Mouse (Mus musculus): ENCODE results near the gene Yod1. TPM values are rescaled to one million over a fixed set of nuclear protein-coding genes. Genes with fewer than 3 reads are reported as not detected.
A peak's percentile ranks its signal among the peaks of the same experiment; 100 is the strongest.

Gene Yod1
- polyA plus RNA-seq, 1 experiment from 2014 or later = 19.3 TPM

DNA sequence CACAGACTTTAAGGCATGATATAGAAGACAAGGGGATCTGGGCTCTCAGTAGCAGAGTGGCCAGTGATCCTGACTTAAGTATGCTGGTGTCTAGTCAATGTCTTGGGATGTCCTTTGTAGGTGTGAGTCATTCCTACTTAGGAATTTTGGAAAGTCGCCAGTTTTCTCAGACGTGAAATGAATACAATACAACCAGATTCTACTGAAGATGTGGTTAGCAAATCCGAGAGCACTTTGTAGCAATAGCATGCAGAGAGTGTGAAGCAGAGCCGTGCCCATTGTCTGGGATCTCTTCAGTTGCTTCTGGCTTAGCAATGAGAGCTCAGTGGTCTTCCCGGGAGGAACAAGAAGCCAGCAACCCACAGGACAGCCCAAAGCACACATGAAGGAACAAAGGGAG lies 17.3 kb downstream of the Yod1 start:
- 35% methylated on average over 5 of the region's 5 CpGs for WGBS

DNA sequence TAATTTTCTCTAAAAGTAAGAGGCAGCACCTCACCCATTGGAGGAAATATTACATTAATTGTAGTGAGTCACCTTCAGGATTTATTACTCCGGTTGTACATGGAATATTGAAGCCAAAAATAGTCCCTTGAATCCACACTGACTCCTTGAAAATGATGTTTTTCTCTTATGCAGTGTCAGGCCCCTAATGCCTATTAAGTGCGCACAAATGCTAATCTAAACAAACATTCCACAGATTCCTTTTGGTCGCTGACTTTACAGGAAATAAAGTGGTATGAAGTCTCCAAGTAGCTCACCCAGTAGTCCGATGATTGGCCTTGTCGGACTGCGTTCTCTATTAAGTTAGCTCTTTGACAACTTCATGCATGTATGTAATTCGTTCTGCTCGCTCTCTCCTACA lies 17.7 kb downstream of the Yod1 start:
- H3K4me2 ChIP-seq (replicated peaks) = no peak overlapping the region
- no peaks in the 10 kb centered on the region for H3K4me1 ChIP-seq
- no peaks in the 10 kb centered on the region for H3K27me3 ChIP-seq
- no peaks in the 10 kb centered on the region for H3K9me3 ChIP-seq
- H3K4me3 ChIP-seq = no peak overlapping the region
- no peaks in the 10 kb centered on the region for H3K36me3 ChIP-seq
- no peak for ATAC-seq (replicated peaks)
- H3K9ac ChIP-seq (replicated peaks) = no peak overlapping the region
- no peak overlapping the region for H3K27ac ChIP-seq (replicated peaks)
- 83% methylated on average over 8 of the region's 8 CpGs for WGBS

More for the DNA sequence above, 17.3 kb downstream of the Yod1 start:
- H3K4me3 ChIP-seq = no peak overlapping the region
- no peak overlapping the region for H3K9ac ChIP-seq (replicated peaks)
- no peaks in the 10 kb centered on the region for H3K27me3 ChIP-seq
- H3K36me3 ChIP-seq = no peaks in the 10 kb centered on the region
- no peak for ATAC-seq (replicated peaks)
- no peaks in the 10 kb centered on the region for H3K4me1 ChIP-seq
- no peak overlapping the region for H3K4me2 ChIP-seq (replicated peaks)
- no peaks in the 10 kb centered on the region for H3K9me3 ChIP-seq
- no peak overlapping the region for H3K27ac ChIP-seq (replicated peaks)

GRCm38 (mm10) chr1:130737411-130737881 lies 20.3 kb downstream of the Yod1 start:
- Histone ChIP-seq H3K4me3 (no peak overlapping the region), H3K4me1 (no peaks in the 10 kb centered on the region), H3K36me3 (no peaks in the 10 kb centered on the region), H3K4me2 (replicated peaks) (no peak overlapping the region), H3K27me3 (no peaks in the 10 kb centered on the region), H3K27ac (replicated peaks) (no peak overlapping the region), H3K9ac (replicated peaks) (no peak overlapping the region), H3K9me3 (no peaks in the 10 kb centered on the region)
- 26% methylated on average over 11 of the region's 11 CpGs for WGBS
- ATAC-seq (replicated peaks) = no peak

GRCm38 (mm10) chr1:130737916-130738315 lies 20.8 kb downstream of the Yod1 start:
- no peaks in the 10 kb centered on the region for H3K9me3 ChIP-seq
- no peak for ATAC-seq (replicated peaks)
- H3K27me3 ChIP-seq = no peaks in the 10 kb centered on the region
- no peak overlapping the region for H3K9ac ChIP-seq (replicated peaks)
- 91% methylated on average over 7 of the region's 7 CpGs for WGBS
- H3K4me1 ChIP-seq = no peaks in the 10 kb centered on the region
- no peaks in the 10 kb centered on the region for H3K36me3 ChIP-seq
- H3K4me3 ChIP-seq = no peak overlapping the region
- no peak overlapping the region for H3K27ac ChIP-seq (replicated peaks)
- H3K4me2 ChIP-seq (replicated peaks) = no peak overlapping the region

- H3K36me3 ChIP-seq = no peaks in the 10 kb centered on the region
- 88% methylated on average over 3 of the region's 3 CpGs for WGBS
- ATAC-seq (replicated peaks) = no peak
- no peak overlapping the region for H3K27ac ChIP-seq (replicated peaks)
- no peak overlapping the region for H3K4me3 ChIP-seq
- H3K9me3 ChIP-seq = no peaks in the 10 kb centered on the region
- no peaks in the 10 kb centered on the region for H3K27me3 ChIP-seq
- H3K4me2 ChIP-seq (replicated peaks) = no peak overlapping the region
- H3K9ac ChIP-seq (replicated peaks) = no peak overlapping the region
- H3K4me1 ChIP-seq = no peaks in the 10 kb centered on the region
Measured at GRCm38 (mm10) chr1:130738551-130739106, 21.5 kb downstream of the Yod1 start.

DNA sequence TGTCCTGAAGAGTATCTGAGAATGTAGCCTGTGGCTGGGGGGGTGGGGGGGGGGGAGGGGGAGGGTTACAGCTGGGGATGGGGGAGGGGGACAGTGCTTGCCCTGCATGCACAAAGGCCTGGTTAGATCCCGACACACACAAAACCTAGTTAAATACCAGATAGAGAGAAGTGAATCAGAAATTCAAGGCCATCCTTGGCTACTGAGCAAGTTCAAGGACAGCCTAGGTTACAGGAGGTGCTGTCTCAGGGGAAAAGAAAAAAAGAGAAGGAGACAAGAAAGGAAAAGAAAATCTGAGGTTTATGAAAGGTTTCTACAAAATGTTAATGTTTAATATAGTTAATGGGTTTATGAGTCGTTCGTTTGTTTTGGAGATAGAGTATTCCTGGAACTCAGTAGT lies 22.5 kb downstream of the Yod1 start:
- Histone ChIP-seq H3K27ac (replicated peaks) (no peak overlapping the region), H3K4me1 (no peaks in the 10 kb centered on the region), H3K4me3 (no peak overlapping the region), H3K9me3 (no peaks in the 10 kb centered on the region), H3K4me2 (replicated peaks) (no peak overlapping the region), H3K9ac (replicated peaks) (no peak overlapping the region), H3K27me3 (no peaks in the 10 kb centered on the region), H3K36me3 (no peaks in the 10 kb centered on the region)
- no peak for ATAC-seq (replicated peaks)
- WGBS = 84% methylated on average over 3 of the region's 3 CpGs

DNA sequence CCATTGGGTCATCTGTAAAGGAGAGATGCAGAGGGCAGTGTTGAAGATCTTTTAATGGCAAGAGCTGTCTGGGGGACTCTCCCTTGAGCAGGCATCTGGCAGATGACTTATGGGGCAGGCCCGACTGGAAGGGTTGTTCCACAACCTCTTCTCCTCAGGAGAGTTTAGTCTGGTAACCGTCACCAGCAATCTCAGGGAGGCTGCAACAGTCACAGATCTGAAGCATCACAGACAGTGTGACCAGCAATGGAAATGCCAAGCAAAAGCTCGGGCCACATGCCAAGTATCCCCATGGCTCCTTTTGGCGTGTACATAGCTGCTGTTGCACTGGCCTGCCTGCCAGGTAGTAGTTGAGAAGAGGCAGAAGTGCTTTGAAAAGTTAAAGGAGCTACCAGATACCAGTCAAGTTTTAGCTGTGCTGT lies 23.1 kb downstream of the Yod1 start:
- H3K27me3 ChIP-seq = no peaks in the 10 kb centered on the region
- no peaks in the 10 kb centered on the region for H3K36me3 ChIP-seq
- no peak overlapping the region for H3K9ac ChIP-seq (replicated peaks)
- no peaks in the 10 kb centered on the region for H3K4me1 ChIP-seq
- no peak overlapping the region for H3K27ac ChIP-seq (replicated peaks)
- WGBS = 77% methylated on average over 4 of the region's 4 CpGs
- H3K4me3 ChIP-seq = no peak overlapping the region
- H3K9me3 ChIP-seq = no peaks in the 10 kb centered on the region
- no peak overlapping the region for H3K4me2 ChIP-seq (replicated peaks)
- ATAC-seq (replicated peaks) = no peak

- Histone ChIP-seq H3K4me1 (no peaks in the 10 kb centered on the region), H3K4me3 (no peak overlapping the region), H3K27ac (replicated peaks) (peak overlapping the region; percentile 39; the same call in 1 of the 2 replicates), H3K9ac (replicated peaks) (no peak overlapping the region), H3K36me3 (no peaks in the 10 kb centered on the region), H3K9me3 (no peaks in the 10 kb centered on the region), H3K27me3 (no peaks in the 10 kb centered on the region), H3K4me2 (replicated peaks) (no peak overlapping the region)
- 54% methylated on average over 15 of the region's 15 CpGs for WGBS
- peak; percentile 53; the same call in 1 of the 2 replicates for ATAC-seq (replicated peaks)
Measured at GRCm38 (mm10) chr1:130740781-130741720, 23.9 kb downstream of the Yod1 start.

DNA sequence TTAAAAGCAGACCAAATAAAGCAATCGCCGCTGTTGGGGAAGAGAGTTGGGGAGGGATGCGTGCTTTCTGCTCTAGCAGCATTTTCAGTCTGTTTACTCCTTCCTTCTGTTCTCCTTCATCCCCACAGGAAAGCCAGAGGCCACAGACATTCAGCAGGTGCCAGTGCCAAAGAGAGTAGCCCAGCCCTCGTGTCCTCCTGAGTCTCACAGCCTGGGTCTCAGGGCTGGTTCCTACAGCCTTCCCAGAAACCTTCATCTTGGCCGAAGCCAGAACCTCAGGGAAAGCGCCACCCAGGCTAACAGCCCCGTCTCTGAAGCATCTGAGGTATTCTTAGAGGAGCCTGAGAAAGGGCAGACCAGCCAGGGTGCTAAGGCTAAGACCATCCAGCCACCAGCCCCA lies 25.1 kb downstream of the Yod1 start:
- Histone ChIP-seq H3K27me3 (no peaks in the 10 kb centered on the region), H3K4me2 (replicated peaks) (no peak overlapping the region), H3K9ac (replicated peaks) (no peak overlapping the region), H3K36me3 (no peaks in the 10 kb centered on the region), H3K4me1 (no peaks in the 10 kb centered on the region), H3K9me3 (no peaks in the 10 kb centered on the region), H3K27ac (replicated peaks) (no peak overlapping the region), H3K4me3 (no peak overlapping the region)
- no peak for ATAC-seq (replicated peaks)
- WGBS = 85% methylated on average over 7 of the region's 7 CpGs

GRCm38 (mm10) chr1:130743775-130744174 lies 26.6 kb downstream of the Yod1 start:
- no peak for ATAC-seq (replicated peaks)
- Histone ChIP-seq H3K9me3 (no peaks in the 10 kb centered on the region), H3K27me3 (no peaks in the 10 kb centered on the region), H3K27ac (replicated peaks) (no peak overlapping the region), H3K4me1 (no peaks in the 10 kb centered on the region), H3K9ac (replicated peaks) (no peak overlapping the region), H3K4me3 (no peak overlapping the region), H3K4me2 (replicated peaks) (no peak overlapping the region), H3K36me3 (no peaks in the 10 kb centered on the region)
- 95% methylated on average over 1 of the region's 1 CpGs for WGBS

DNA sequence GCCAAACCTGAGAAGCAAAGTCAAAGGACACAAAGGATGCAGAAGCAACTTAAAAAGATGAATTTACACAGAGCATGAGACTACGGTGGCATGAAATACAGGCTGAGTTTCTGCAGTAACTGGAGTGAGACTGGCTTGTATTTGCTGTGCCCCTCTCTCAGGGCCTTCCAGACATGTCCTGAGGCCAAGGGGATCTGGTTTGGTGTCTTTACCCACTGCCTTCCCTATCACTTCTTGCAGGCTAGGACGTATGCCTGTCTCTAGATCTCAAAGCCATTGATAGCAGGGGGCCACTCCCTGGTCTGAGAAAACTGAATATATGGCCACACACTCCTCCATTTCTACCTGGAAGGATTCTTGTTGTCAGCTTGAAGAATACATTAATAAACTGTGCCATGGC lies 27.1 kb downstream of the Yod1 start:
- no peaks in the 10 kb centered on the region for H3K27me3 ChIP-seq
- no peak overlapping the region for H3K9ac ChIP-seq (replicated peaks)
- H3K4me2 ChIP-seq (replicated peaks) = no peak overlapping the region
- H3K4me3 ChIP-seq = no peak overlapping the region
- no peaks in the 10 kb centered on the region for H3K9me3 ChIP-seq
- no peaks in the 10 kb centered on the region for H3K4me1 ChIP-seq
- WGBS = 81% methylated on average over 2 of the region's 2 CpGs
- H3K27ac ChIP-seq (replicated peaks) = no peak overlapping the region
- ATAC-seq (replicated peaks) = no peak
- H3K36me3 ChIP-seq = no peaks in the 10 kb centered on the region

DNA sequence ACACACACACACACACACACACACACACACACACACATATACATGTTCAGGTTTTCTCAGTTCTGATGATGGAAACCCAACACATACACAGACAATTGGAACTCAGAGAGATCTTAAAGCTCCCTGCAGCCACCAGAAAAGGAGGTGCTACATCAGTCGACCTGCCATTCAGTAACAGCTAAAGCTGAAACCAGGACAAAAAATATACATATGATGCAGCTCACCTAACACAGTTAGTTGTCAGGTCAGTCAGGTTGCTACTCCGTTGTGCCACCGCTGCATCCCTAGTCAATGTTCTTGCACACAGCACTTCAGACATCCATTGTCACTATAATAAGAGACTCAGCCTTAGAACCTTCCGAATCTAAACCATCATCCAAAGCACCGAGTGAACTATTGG lies 27.8 kb downstream of the Yod1 start:
- no peak overlapping the region for H3K27ac ChIP-seq (replicated peaks)
- H3K4me2 ChIP-seq (replicated peaks) = no peak overlapping the region
- no peaks in the 10 kb centered on the region for H3K36me3 ChIP-seq
- no peaks in the 10 kb centered on the region for H3K27me3 ChIP-seq
- H3K9ac ChIP-seq (replicated peaks) = no peak overlapping the region
- H3K4me3 ChIP-seq = no peak overlapping the region
- 82% methylated on average over 5 of the region's 5 CpGs for WGBS
- ATAC-seq (replicated peaks) = no peak
- no peaks in the 10 kb centered on the region for H3K9me3 ChIP-seq
- H3K4me1 ChIP-seq = no peaks in the 10 kb centered on the region

Measured in forebrain, embryonic 15.5 days (tissue).